In genomic region chr8:124608239-124608971, GRCm38 (mm10) we compare ENCODE assay signal across 9 mouse cellular contexts. TPM values are rescaled to one million over a fixed set of nuclear protein-coding genes. Genes with fewer than 3 reads are reported as not detected.
DNase-seq lines count a peak whose midpoint lies in the region; ATAC-seq and TF ChIP-seq lines count a peak whose summit lies in the region.
"Had no signal": no experiment of that assay in that cellular context is flagged by ENCODE, and none has a peak within 500 bp of the region (broad histone marks: within the 10 kb centered on the region; RNA-seq: fewer than 3 reads in every experiment).

No protein-coding gene starts in this region.

- H3K27ac ChIP-seq in layer of hippocampus, adult 2 months, result 0 out of 2 replicates have a peak overlapping the region, but pooled peaks have one; percentile 6
- H3K27ac ChIP-seq in lung, postnatal 0 days (ENCODE audit: low read length), result peak overlapping the region; percentile 47; the same call in 1 of the 2 replicates
- no peak overlapping the region for H3K27ac ChIP-seq in midbrain, embryonic 13.5 days
- no peak overlapping the region for H3K27ac ChIP-seq in hindbrain, embryonic 14.5 days

- peak; percentile 40 to 62 for DNase-seq in cerebellum, adult 18-20 months
- DNase-seq in cerebellum, adult 9-10 months, result no peak
- DNase-seq in layer of hippocampus, adult 2 months (ENCODE audit: low spot score in 2 of 2), result peak in 1 of 2 experiments; percentile 56
- no peak for DNase-seq in layer of hippocampus, adult 9-11 months
- DNase-seq in G1E (ENCODE audit: low spot score), result no peak
- peak; percentile 62 for DNase-seq in lung, postnatal 0 days (ENCODE audit: low spot score)
- no peak for DNase-seq in hindbrain, embryonic 14.5 days (ENCODE audit: low spot score)

- no peak overlapping the region for H3K4me2 ChIP-seq in lung, postnatal 0 days (replicated peaks; ENCODE audit: low read depth, low read length)
- H3K4me2 ChIP-seq in midbrain, embryonic 13.5 days (replicated peaks), result no peak overlapping the region
- H3K4me2 ChIP-seq in hindbrain, embryonic 14.5 days (replicated peaks), result no peak overlapping the region

- ATAC-seq in G1E (ENCODE audit: extremely low read depth, insufficient number of reproducible peaks, low FRiP score, poor library complexity, severe bottlenecking), result no peak
- ATAC-seq in lung, postnatal 0 days, result peak; percentile 65
- ATAC-seq in midbrain, embryonic 13.5 days, result no peak
- ATAC-seq in hindbrain, embryonic 14.5 days (ENCODE audit: low FRiP score), result no peak

- H3K9ac ChIP-seq in lung, postnatal 0 days (replicated peaks; ENCODE audit: low read depth), result no peak overlapping the region
- no peak overlapping the region for H3K9ac ChIP-seq in midbrain, embryonic 13.5 days (replicated peaks)
- no peak overlapping the region for H3K9ac ChIP-seq in hindbrain, embryonic 14.5 days

- WGBS in lung, postnatal 0 days, result 55% methylated on average over 13 of the region's 13 CpGs
- WGBS in midbrain, embryonic 13.5 days, result 77% methylated on average over 13 of the region's 13 CpGs
- WGBS in hindbrain, embryonic 14.5 days, result 77% methylated on average over 13 of the region's 13 CpGs

- H3K4me3 ChIP-seq in layer of hippocampus, adult 2 months, result no peak overlapping the region
- no peak overlapping the region for H3K4me3 ChIP-seq in G1E (ENCODE audit: low read depth, low read length)
- no peak overlapping the region for H3K4me3 ChIP-seq in lung, postnatal 0 days (ENCODE audit: low read depth, low read length)
- H3K4me3 ChIP-seq in midbrain, embryonic 13.5 days (replicated peaks), result no peak overlapping the region
- no peak overlapping the region for H3K4me3 ChIP-seq in hindbrain, embryonic 14.5 days (replicated peaks; ENCODE audit: low read length)

- H3K9me3 ChIP-seq in G1E (replicated peaks), result no peaks in the 10 kb centered on the region
- H3K9me3 ChIP-seq in lung, postnatal 0 days (ENCODE audit: low read length), result no peaks in the 10 kb centered on the region
- H3K9me3 ChIP-seq in midbrain, embryonic 13.5 days, result no peaks in the 10 kb centered on the region
- no peaks in the 10 kb centered on the region for H3K9me3 ChIP-seq in hindbrain, embryonic 14.5 days (ENCODE audit: control insufficient read depth, low read length)

- TF ChIP-seq CTCF in layer of hippocampus, adult 2 months (conservative IDR thresholded peaks at IDR 0.05), result peak; percentile 92
- peak; percentile 7; the same call in 1 of the 2 replicates for TF ChIP-seq CTCF in G1E (IDR thresholded peaks at IDR 0.05; ENCODE audit: low read depth, low read length)
- peak; percentile 76 for TF ChIP-seq CTCF in lung, postnatal 0 days (IDR thresholded peaks at IDR 0.05)

- TF ChIP-seq EP300 in lung, postnatal 0 days (IDR thresholded peaks at IDR 0.05), result no peak

- no peaks in the 10 kb centered on the region for H3K36me3 ChIP-seq in G1E (replicated peaks)
- H3K36me3 ChIP-seq in lung, postnatal 0 days (ENCODE audit: insufficient read depth, low read length), result no peaks in the 10 kb centered on the region
- no peaks in the 10 kb centered on the region for H3K36me3 ChIP-seq in midbrain, embryonic 13.5 days
- H3K36me3 ChIP-seq in hindbrain, embryonic 14.5 days (replicated peaks; ENCODE audit: control insufficient read depth, insufficient read depth), result no peaks in the 10 kb centered on the region

- peaks cover 6% of the 10 kb centered on the region for H3K27me3 ChIP-seq in G1E (ENCODE audit: insufficient read depth, low read length)
- H3K27me3 ChIP-seq in lung, postnatal 0 days (replicated peaks; ENCODE audit: insufficient read depth, low read length), result no peaks in the 10 kb centered on the region
- no peaks in the 10 kb centered on the region for H3K27me3 ChIP-seq in midbrain, embryonic 13.5 days
- no peaks in the 10 kb centered on the region for H3K27me3 ChIP-seq in hindbrain, embryonic 14.5 days (ENCODE audit: control insufficient read depth, insufficient read depth, low read length)

- H3K4me1 ChIP-seq in G1E (ENCODE audit: insufficient read depth, low read depth, low read length), result no peaks in the 10 kb centered on the region
- H3K4me1 ChIP-seq in lung, postnatal 0 days (ENCODE audit: insufficient read depth, low read depth, low read length), result no peaks in the 10 kb centered on the region
- H3K4me1 ChIP-seq in midbrain, embryonic 13.5 days (replicated peaks), result no peaks in the 10 kb centered on the region
- no peaks in the 10 kb centered on the region for H3K4me1 ChIP-seq in hindbrain, embryonic 14.5 days (replicated peaks; ENCODE audit: control insufficient read depth, insufficient read depth, low read length)

RNA-seq across cellular contexts. Expression of gene Capn9, which starts 32.5 kb away (rescaled TPM):
- total RNA-seq in layer of hippocampus, adult 2 months (2021), result under 1 TPM; 0.34 to 0.79 TPM
- not detected in 2 replicates for total RNA-seq in G1E (2014; fragmentation: Nextera tagmentation)
- total RNA-seq in G1E (2017), result not detected in 2 replicates
- polyA plus RNA-seq in G1E (2012), result not detected in 2 replicates
- polyA plus RNA-seq in lung, postnatal 0 days (2015; fragmentation: Nextera tagmentation; extraction: Ambion mirVana), result 0.11 and 0.16 TPM in 2 replicates
- polyA plus RNA-seq in midbrain, embryonic 13.5 days (2015; fragmentation: Nextera tagmentation; extraction: Ambion mirVana), result 0.07 and 0.10 TPM in 2 replicates
- polyA plus RNA-seq in hindbrain, embryonic 14.5 days (2014; fragmentation: Nextera tagmentation; extraction: Ambion mirVana), result 0.11 and 0.53 TPM in 2 replicates
- total RNA-seq: monocyte, adult 5-6 weeks had no signal

RNA-seq across cellular contexts. Expression of gene Agt, which starts 38.9 kb away (rescaled TPM):
- total RNA-seq in layer of hippocampus, adult 2 months (2021), result 10 to 100 TPM; 29.9 to 33.9 TPM
- total RNA-seq in G1E (2014; fragmentation: Nextera tagmentation) (not detected in 2 replicates), G1E (2017) (not detected in 2 replicates)
- not detected in 2 replicates for polyA plus RNA-seq in G1E (2012)
- 101 and 133 TPM in 2 replicates for polyA plus RNA-seq in lung, postnatal 0 days (2015; fragmentation: Nextera tagmentation; extraction: Ambion mirVana)
- polyA plus RNA-seq in midbrain, embryonic 13.5 days (2015; fragmentation: Nextera tagmentation; extraction: Ambion mirVana), result not detected in 2 replicates
- 0.76 and 1.1 TPM in 2 replicates for polyA plus RNA-seq in hindbrain, embryonic 14.5 days (2014; fragmentation: Nextera tagmentation; extraction: Ambion mirVana)
- total RNA-seq: monocyte, adult 5-6 weeks had no signal

RNA-seq across cellular contexts. Expression of gene 2310022B05Rik, which starts 54.8 kb away (rescaled TPM):
- 10 to 100 TPM; 76.5 to 77.4 TPM for total RNA-seq in layer of hippocampus, adult 2 months (2021)
- 26.9 and 27.9 TPM in 2 replicates for total RNA-seq in G1E (2014; fragmentation: Nextera tagmentation)
- total RNA-seq in G1E (2017), result 5.8 and 7.2 TPM in 2 replicates
- polyA plus RNA-seq in G1E (2012), result 16.8 and 20.3 TPM in 2 replicates
- 25.2 and 26.0 TPM in 2 replicates for polyA plus RNA-seq in lung, postnatal 0 days (2015; fragmentation: Nextera tagmentation; extraction: Ambion mirVana)
- 15.7 and 18.1 TPM in 2 replicates for polyA plus RNA-seq in midbrain, embryonic 13.5 days (2015; fragmentation: Nextera tagmentation; extraction: Ambion mirVana)
- 26.6 and 27.3 TPM in 2 replicates for polyA plus RNA-seq in hindbrain, embryonic 14.5 days (2014; fragmentation: Nextera tagmentation; extraction: Ambion mirVana)

Comparison
In these comparisons a context has a peak if more than half of its experiments do, and no peak if none do; other contexts are left out.
1. DNase-seq: peak in cerebellum, adult 18-20 months (2 of 2) and lung, postnatal 0 days (single experiment); none in cerebellum, adult 9-10 months (single experiment), layer of hippocampus, adult 9-11 months (single experiment), G1E (single experiment) and hindbrain, embryonic 14.5 days (single experiment).
2. H3K27ac ChIP-seq: peak in layer of hippocampus, adult 2 months (single experiment) and lung, postnatal 0 days (single experiment); none in midbrain, embryonic 13.5 days (single experiment) and hindbrain, embryonic 14.5 days (single experiment).
3. CTCF ChIP-seq: peak in every context shown above with its lines; median percentile 92 in layer of hippocampus, adult 2 months; 76 in lung, postnatal 0 days; 7 in G1E.
4. RNA of gene Agt, which starts 38.9 kb away (polyA plus RNA-seq): 101 to 133 TPM in lung, postnatal 0 days; 0.76 to 1.1 TPM in hindbrain, embryonic 14.5 days, not detected in midbrain, embryonic 13.5 days and not detected in G1E; every median in the first group is over 10 times any median in the second.